Mouse (Mus musculus) neural tube, embryonic 14.5 days (tissue): ENCODE measurements around the gene Pmvk. TPM values are rescaled to one million over a fixed set of nuclear protein-coding genes. Genes with fewer than 3 reads are reported as not detected.

Experiments used
- ATAC-seq: fragments of 200-750 bp; cut with Nextera tagmentation; 2 replicates; pipeline ENCODE4 v1.8.0; 2017; ENCODE audit warnings: low read depth, mild to moderate bottlenecking, moderate TSS enrichment, moderate library complexity
- H3K27ac ChIP-seq: fragments of 300-500 bp; sonication (generic); 2 replicates; pipeline ENCODE4 v1.5.1; 2014; ENCODE audit warnings: low read depth, mild to moderate bottlenecking, control low read depth, low read length, moderate library complexity, mixed read lengths
- H3K27me3 ChIP-seq: fragments of 300-500 bp; sonication (generic); 2 replicates; pipeline ENCODE4 v1.6.1; 2014; ENCODE audit warnings: low read length; ENCODE audit not compliant: control insufficient read depth, insufficient read depth
- H3K36me3 ChIP-seq: fragments of 300-500 bp; sonication (generic); 2 replicates; pipeline ENCODE4 v1.6.1; 2014; ENCODE audit warnings: low read length, mixed read lengths; ENCODE audit not compliant: control insufficient read depth, insufficient read depth
- H3K4me1 ChIP-seq: fragments of 300-500 bp; sonication (generic); 2 replicates; pipeline ENCODE4 v1.6.1; 2014; ENCODE audit warnings: low read length; ENCODE audit not compliant: control insufficient read depth, insufficient read depth
- H3K4me2 ChIP-seq: fragments of 300-500 bp; sonication (generic); 2 replicates; pipeline ENCODE4 v1.6.1; 2014; ENCODE audit warnings: mild to moderate bottlenecking, low read depth, low read length, control low read depth
- H3K4me3 ChIP-seq: fragments of 300-500 bp; sonication (generic); 2 replicates; pipeline ENCODE4 v1.5.1; 2014; ENCODE audit warnings: low read depth, low read length, control low read depth, mixed read lengths
- H3K9ac ChIP-seq: fragments of 300-500 bp; sonication (generic); replicated peaks from 2 replicates; pipeline ENCODE4 v1.6.1; 2014; ENCODE audit warnings: low read depth, mild to moderate bottlenecking, control low read depth, low read length, mixed read lengths
- H3K9me3 ChIP-seq: fragments of 300-500 bp; sonication (generic); 2 replicates; pipeline ENCODE4 v1.6.1; 2016; ENCODE audit warnings: low read length; ENCODE audit not compliant: control insufficient read depth
- WGBS: fragments of 180-500 bp; shearing (Covaris S2); extraction: QIAGEN DNeasy Blood & Tissue Kit; methylation state at CpG from one replicate; pipeline ENCODE4 v1.1.7; 2014; 5-methylcytosine and 5-hydroxymethylcytosine counted together
- polyA plus RNA-seq: library from polyadenylated mRNA; unstranded; fragments of >200 nt; fragmentation: Nextera tagmentation; extraction: Ambion mirVana; gene quantifications from 2 replicates; pipeline ENCODE4 v1.2.1, GENCODE M21; 2014

Pmvk gene
- polyA plus RNA-seq, 1 experiment from 2014 or later = 137 TPM

GRCm38 (mm10) chr3:89435041-89435440, 19.3 kb upstream of the Pmvk start:
- WGBS = 78% methylated on average over 7 of the region's 7 CpGs
- Histone ChIP-seq H3K9me3 (no peaks in the 10 kb centered on the region), H3K36me3 (peaks cover 16% of the 10 kb centered on the region), H3K4me1 (peaks cover 15% of the 10 kb centered on the region), H3K27me3 (no peaks in the 10 kb centered on the region), H3K4me2 (no peak overlapping the region), H3K27ac (no peak overlapping the region), H3K9ac (no peak overlapping the region), H3K4me3 (no peak overlapping the region)
- ATAC-seq = no peak

GRCm38 (mm10) chr3:89436176-89437113, 17.9 kb upstream of the Pmvk start, which contains the start of gene Pbxip1:
TSS of gene Pbxip1 (plus strand) at chr3:89436706.
- peaks cover 7% of the 10 kb centered on the region for H3K4me1 ChIP-seq
- H3K4me3 ChIP-seq = peak within 1 kb of the TSS; percentile 16
- H3K9me3 ChIP-seq = no peaks in the 10 kb centered on the region
- 5% methylated on average over 16 of the region's 16 CpGs for WGBS
- peak within 1 kb of the TSS; percentile 24 for H3K4me2 ChIP-seq
- no peak within 1 kb of the TSS for H3K27ac ChIP-seq
- no peak within 1 kb of the TSS for H3K9ac ChIP-seq
- H3K36me3 ChIP-seq = peaks cover 16% of the 10 kb centered on the region
- ATAC-seq = 0 out of 2 replicates have a peak, but pooled peaks have one; percentile 41
- no peaks in the 10 kb centered on the region for H3K27me3 ChIP-seq

- Histone ChIP-seq H3K27me3 (no peaks in the 10 kb centered on the region), H3K27ac (no peak overlapping the region), H3K9ac (no peak overlapping the region), H3K4me2 (peak overlapping the region; percentile 24; the same call in 1 of the 2 replicates), H3K36me3 (peaks cover 16% of the 10 kb centered on the region), H3K4me3 (peak overlapping the region; percentile 16), H3K9me3 (no peaks in the 10 kb centered on the region), H3K4me1 (peaks cover 4% of the 10 kb centered on the region; the same call in 1 of the 2 replicates)
- WGBS = 20% methylated on average over 5 of the region's 5 CpGs
- ATAC-seq = peak; percentile 33; the same call in 1 of the 2 replicates
Measured at GRCm38 (mm10) chr3:89437269-89437668, 17.1 kb upstream of the Pmvk start.

GRCm38 (mm10) chr3:89440691-89441090, 13.7 kb upstream of the Pmvk start:
- no peak overlapping the region for H3K9ac ChIP-seq
- no peak overlapping the region for H3K4me3 ChIP-seq
- H3K4me2 ChIP-seq = no peak overlapping the region
- no peak for ATAC-seq
- H3K36me3 ChIP-seq = no peaks in the 10 kb centered on the region
- no peaks in the 10 kb centered on the region for H3K27me3 ChIP-seq
- peaks cover 4% of the 10 kb centered on the region; the same call in 1 of the 2 replicates for H3K4me1 ChIP-seq
- no peaks in the 10 kb centered on the region for H3K9me3 ChIP-seq
- H3K27ac ChIP-seq = no peak overlapping the region
- 95% methylated on average over 2 of the region's 2 CpGs for whole genome bisulfite sequencing

GRCm38 (mm10) chr3:89448720-89449537, 5.4 kb upstream of the Pmvk start:
- H3K36me3 ChIP-seq = no peaks in the 10 kb centered on the region
- no peaks in the 10 kb centered on the region for H3K27me3 ChIP-seq
- H3K9me3 ChIP-seq = no peaks in the 10 kb centered on the region
- H3K4me1 ChIP-seq = no peaks in the 10 kb centered on the region
- no peak overlapping the region for H3K4me3 ChIP-seq
- no peak overlapping the region for H3K4me2 ChIP-seq
- H3K9ac ChIP-seq = 0 out of 2 replicates have a peak overlapping the region, but pooled peaks have one; percentile 7
- 67% methylated on average over 13 of the region's 13 CpGs for WGBS
- peak; percentile 23; the same call in 1 of the 2 replicates for ATAC-seq
- no peak overlapping the region for H3K27ac ChIP-seq

GRCm38 (mm10) chr3:89449541-89449940, 4.8 kb upstream of the Pmvk start:
- H3K27ac ChIP-seq = no peak overlapping the region
- H3K4me1 ChIP-seq = no peaks in the 10 kb centered on the region
- no peaks in the 10 kb centered on the region for H3K36me3 ChIP-seq
- ATAC-seq = peak; percentile 82
- H3K9ac ChIP-seq = no peak overlapping the region
- H3K9me3 ChIP-seq = no peaks in the 10 kb centered on the region
- H3K4me3 ChIP-seq = no peak overlapping the region
- H3K4me2 ChIP-seq = no peak overlapping the region
- WGBS = 46% methylated on average over 7 of the region's 7 CpGs
- no peaks in the 10 kb centered on the region for H3K27me3 ChIP-seq

GRCm38 (mm10) chr3:89451916-89452315, 2.4 kb upstream of the Pmvk start:
- 100% methylated on average over 1 of the region's 1 CpGs for WGBS
- Histone ChIP-seq H3K27me3 (no peaks in the 10 kb centered on the region), H3K9me3 (no peaks in the 10 kb centered on the region), H3K4me2 (no peak overlapping the region), H3K4me3 (no peak overlapping the region), H3K4me1 (no peaks in the 10 kb centered on the region), H3K36me3 (no peaks in the 10 kb centered on the region), H3K9ac (no peak overlapping the region), H3K27ac (no peak overlapping the region; the same call in 1 of the 2 replicates)
- no peak for ATAC-seq

GRCm38 (mm10) chr3:89455786-89456285, 1.5 kb downstream of the Pmvk start:
- ATAC-seq = no peak
- 73% methylated on average over 1 of the region's 1 CpGs for WGBS
- H3K27me3 ChIP-seq = no peaks in the 10 kb centered on the region
- H3K27ac ChIP-seq = no peak overlapping the region
- H3K4me2 ChIP-seq = no peak overlapping the region
- H3K9ac ChIP-seq = no peak overlapping the region
- H3K4me3 ChIP-seq = no peak overlapping the region
- no peaks in the 10 kb centered on the region for H3K9me3 ChIP-seq
- peaks cover 5% of the 10 kb centered on the region for H3K4me1 ChIP-seq
- no peaks in the 10 kb centered on the region for H3K36me3 ChIP-seq
